Mouse (Mus musculus) G1E (cell line): ENCODE results near the gene Spryd3.

Experiments
- CTCF ChIP-seq: IDR thresholded peaks from 2 replicates; pipeline ENCODE4 v1.5.1; 2012; ENCODE audit warnings: low read depth, low read length, inconsistent platforms, mixed read lengths
- TAL1 ChIP-seq: conservative IDR thresholded peaks from 2 replicates; pipeline ENCODE4 v1.6.1; 2012; ENCODE audit warnings: low read depth, low read length, inconsistent platforms, mixed read lengths

DNA sequence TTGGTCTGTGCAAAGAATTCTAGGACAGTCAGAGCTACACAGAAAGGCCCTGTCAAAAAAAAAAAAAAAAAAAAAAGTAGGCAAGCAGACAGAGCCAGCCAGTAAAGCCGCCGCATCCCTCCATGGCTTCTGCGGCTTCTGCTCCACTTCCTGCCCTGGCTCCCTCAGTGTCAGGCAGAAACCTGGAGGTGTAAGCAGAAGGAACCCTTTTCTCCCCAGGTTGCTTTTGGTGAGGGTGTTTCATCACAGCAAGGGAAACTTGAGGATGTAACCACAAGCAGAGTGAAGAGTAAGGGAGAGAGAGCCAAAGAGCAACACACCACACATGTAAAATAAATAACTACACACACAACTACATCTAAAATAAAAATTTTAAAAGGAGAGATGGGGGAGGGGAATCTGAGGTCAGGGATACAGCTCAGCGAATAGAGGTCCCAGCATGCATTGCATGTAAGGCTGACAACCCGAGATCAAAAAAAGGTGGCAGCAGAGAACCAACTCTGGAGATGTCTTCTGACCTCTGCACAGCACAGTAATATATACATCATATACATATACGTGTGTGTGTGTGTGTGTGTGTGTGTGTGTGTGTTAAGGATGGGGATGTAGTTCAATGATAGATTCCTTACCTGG is 29.6 kb upstream of the Spryd3 start:
- no peak for TF ChIP-seq CTCF
- no peak for TF ChIP-seq TAL1
